Mouse (Mus musculus): ENCODE data around the gene Ddhd1. TPM values are rescaled to one million over a fixed set of nuclear protein-coding genes. Genes with fewer than 3 reads are reported as not detected.

Gene Ddhd1
- total RNA-seq, 1 experiment, result 12.4 TPM

DNA sequence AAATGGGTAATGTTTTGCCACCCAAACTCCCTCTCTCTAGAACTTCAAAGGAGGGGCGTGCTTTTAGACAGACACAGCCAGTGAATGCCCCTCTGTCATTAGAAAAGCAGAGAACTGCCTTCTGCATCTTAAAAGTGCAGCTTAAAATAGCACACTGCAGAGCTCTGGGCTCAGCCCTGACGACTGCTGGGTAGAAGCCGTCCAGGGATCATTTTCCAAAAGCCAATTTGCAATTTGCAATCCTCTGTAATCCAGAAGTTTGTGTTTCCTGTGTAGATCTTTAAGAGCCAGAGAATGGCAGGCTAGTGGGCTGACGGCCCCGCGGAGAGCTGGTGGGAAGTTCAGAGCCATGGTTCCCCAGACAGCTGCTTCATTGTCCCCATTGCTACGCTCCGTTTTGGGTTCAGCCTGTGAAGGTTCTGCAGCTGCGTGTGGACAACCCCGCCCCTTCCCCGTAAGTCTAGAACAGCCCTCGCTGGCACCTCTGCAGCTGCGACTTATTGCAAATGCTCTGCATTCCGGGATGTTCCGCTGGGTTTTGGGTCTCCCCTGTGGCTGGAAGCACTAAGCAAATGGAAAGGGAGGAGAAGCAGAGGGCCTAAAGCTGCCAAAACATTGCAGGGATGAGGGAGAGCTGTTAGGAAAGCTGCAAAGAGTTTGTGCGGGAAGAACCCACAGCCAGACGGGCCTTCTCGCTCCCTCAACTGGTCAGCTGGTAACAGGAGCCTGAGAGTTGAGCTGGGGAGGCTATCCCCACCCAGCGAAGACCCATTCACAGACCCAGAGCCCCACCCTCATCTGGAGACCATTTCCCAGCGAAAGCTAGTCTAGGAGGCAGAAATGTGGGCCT, 92.5 kb downstream of the Ddhd1 start:
- Histone ChIP-seq H3K27ac (ENCODE audit: insufficient read depth, low read depth, low read length, poor library complexity, severe bottlenecking) (no peak overlapping the region), H3K9me3 (ENCODE audit: control insufficient read depth, insufficient read depth, low read depth, low read length) (no peaks in the 10 kb centered on the region), H3K9ac (ENCODE audit: insufficient read depth, low read depth, low read length, poor library complexity, severe bottlenecking) (0 out of 2 replicates have a peak overlapping the region, but pooled peaks have one; percentile 10), H3K36me3 (ENCODE audit: control insufficient read depth, insufficient read depth, low read length, poor library complexity, severe bottlenecking) (no peaks in the 10 kb centered on the region), H3K4me3 (ENCODE audit: insufficient read depth in 1 of 2, low read depth in 1 of 2, low read length in 2 of 2, poor library complexity in 1 of 2, severe bottlenecking in 1 of 2) (peak overlapping the region; percentile 5 to 47; a peak in 3 of 4 replicates), H3K4me1 (ENCODE audit: control insufficient read depth in 2 of 2, insufficient read depth in 2 of 2, low read length in 2 of 2, poor library complexity in 1 of 2) (peaks cover 4 to 7% of the 10 kb centered on the region in 2 experiments; a peak in 1 of 4 replicates)
- TF ChIP-seq MAFK (IDR thresholded peaks at IDR 0.05; ENCODE audit: insufficient read depth, low read depth, low read length) (no peak), ZNF384 (IDR thresholded peaks at IDR 0.05; ENCODE audit: low read depth, low read length) (no peak), ZC3H11A (IDR thresholded peaks at IDR 0.05; ENCODE audit: borderline replicate concordance, low read depth, low read length) (no peak), HCFC1 (IDR thresholded peaks at IDR 0.05; ENCODE audit: borderline replicate concordance, insufficient read depth, low read length) (no peak), CHD2 (IDR thresholded peaks at IDR 0.05; ENCODE audit: low read depth, low read length) (no peak)
- DNase-seq (ENCODE audit: low read depth, low spot score), result no peak
- in situ Hi-C loops (cut with MboI; ENCODE audit: low sequenced_read_pairs in 2 of 2, unreplicated experiment in 2 of 2), result no loop called here

DNA sequence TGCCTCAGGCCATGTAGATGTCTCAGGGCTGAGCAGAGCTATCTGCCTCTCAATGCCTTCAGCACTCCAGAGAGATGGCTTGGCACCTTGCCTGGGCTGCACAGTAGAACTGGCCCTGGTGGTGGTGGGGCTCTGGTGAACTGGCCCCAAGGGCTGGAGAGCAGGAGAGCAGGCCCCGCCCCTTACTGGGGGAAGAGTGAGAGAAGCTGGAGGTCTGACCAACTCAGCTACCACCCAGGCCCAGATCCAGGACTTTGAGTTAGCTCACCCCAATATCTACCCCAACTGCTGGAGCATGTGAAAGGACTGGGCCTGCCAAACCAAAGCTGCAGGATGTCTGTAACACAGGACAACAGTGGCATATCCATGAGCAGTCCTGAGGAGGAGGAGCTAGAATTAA, 94.4 kb downstream of the Ddhd1 start:
- Histone ChIP-seq H3K4me1 (ENCODE audit: control insufficient read depth in 2 of 2, insufficient read depth in 2 of 2, low read length in 2 of 2, poor library complexity in 1 of 2) (peaks cover 6 to 13% of the 10 kb centered on the region in 2 experiments; a peak in 2 of 4 replicates), H3K36me3 (ENCODE audit: control insufficient read depth, insufficient read depth, low read length, poor library complexity, severe bottlenecking) (no peaks in the 10 kb centered on the region), H3K4me3 (ENCODE audit: insufficient read depth in 1 of 2, low read depth in 1 of 2, low read length in 2 of 2, poor library complexity in 1 of 2, severe bottlenecking in 1 of 2) (no peak overlapping the region), H3K27ac (ENCODE audit: insufficient read depth, low read depth, low read length, poor library complexity, severe bottlenecking) (no peak overlapping the region), H3K9ac (ENCODE audit: insufficient read depth, low read depth, low read length, poor library complexity, severe bottlenecking) (no peak overlapping the region), H3K9me3 (ENCODE audit: control insufficient read depth, insufficient read depth, low read depth, low read length) (no peaks in the 10 kb centered on the region)
- DNase-seq (ENCODE audit: low read depth, low spot score), result no peak
- TF ChIP-seq ZNF384 (IDR thresholded peaks at IDR 0.05; ENCODE audit: low read depth, low read length) (no peak), HCFC1 (IDR thresholded peaks at IDR 0.05; ENCODE audit: borderline replicate concordance, insufficient read depth, low read length) (no peak), ZC3H11A (IDR thresholded peaks at IDR 0.05; ENCODE audit: borderline replicate concordance, low read depth, low read length) (no peak), MAFK (IDR thresholded peaks at IDR 0.05; ENCODE audit: insufficient read depth, low read depth, low read length) (no peak), CHD2 (IDR thresholded peaks at IDR 0.05; ENCODE audit: low read depth, low read length) (no peak)
- in situ Hi-C loops (cut with MboI; ENCODE audit: low sequenced_read_pairs in 2 of 2, unreplicated experiment in 2 of 2), result no loop called here

DNA sequence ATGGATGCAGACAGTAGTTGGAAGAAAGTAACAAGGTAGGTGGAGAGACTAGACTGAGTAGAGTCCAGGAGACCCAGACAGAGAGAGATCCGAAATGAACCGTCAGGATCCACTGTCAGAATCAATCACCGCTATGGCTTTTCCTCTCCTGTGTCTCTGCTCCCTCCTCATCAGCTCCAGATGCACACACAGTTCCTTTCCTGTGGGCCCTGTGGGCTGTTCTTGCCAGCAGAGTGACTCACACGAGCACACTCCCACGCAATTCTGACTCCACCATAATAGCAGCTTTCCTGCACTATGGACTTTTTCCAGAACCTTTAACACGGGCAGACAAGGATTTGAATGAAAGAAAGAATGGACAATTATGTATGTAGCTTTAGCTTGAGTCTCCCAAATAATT, 96.3 kb downstream of the Ddhd1 start:
- Histone ChIP-seq H3K27ac (ENCODE audit: insufficient read depth, low read depth, low read length, poor library complexity, severe bottlenecking) (no peak overlapping the region), H3K9me3 (ENCODE audit: control insufficient read depth, insufficient read depth, low read depth, low read length) (no peaks in the 10 kb centered on the region), H3K36me3 (ENCODE audit: control insufficient read depth, insufficient read depth, low read length, poor library complexity, severe bottlenecking) (no peaks in the 10 kb centered on the region), H3K4me1 (ENCODE audit: control insufficient read depth in 2 of 2, insufficient read depth in 2 of 2, low read length in 2 of 2, poor library complexity in 1 of 2) (peaks cover 6 to 18% of the 10 kb centered on the region in 2 experiments; a peak in 2 of 4 replicates), H3K4me3 (ENCODE audit: insufficient read depth in 1 of 2, low read depth in 1 of 2, low read length in 2 of 2, poor library complexity in 1 of 2, severe bottlenecking in 1 of 2) (no peak overlapping the region), H3K9ac (ENCODE audit: insufficient read depth, low read depth, low read length, poor library complexity, severe bottlenecking) (no peak overlapping the region)
- in situ Hi-C loops (cut with MboI; ENCODE audit: low sequenced_read_pairs in 2 of 2, unreplicated experiment in 2 of 2), result no loop called here
- TF ChIP-seq ZNF384 (IDR thresholded peaks at IDR 0.05; ENCODE audit: low read depth, low read length) (no peak), ZC3H11A (IDR thresholded peaks at IDR 0.05; ENCODE audit: borderline replicate concordance, low read depth, low read length) (no peak), HCFC1 (IDR thresholded peaks at IDR 0.05; ENCODE audit: borderline replicate concordance, insufficient read depth, low read length) (no peak), CHD2 (IDR thresholded peaks at IDR 0.05; ENCODE audit: low read depth, low read length) (no peak), MAFK (IDR thresholded peaks at IDR 0.05; ENCODE audit: insufficient read depth, low read depth, low read length) (no peak)
- DNase-seq (ENCODE audit: low read depth, low spot score), result no peak

DNA sequence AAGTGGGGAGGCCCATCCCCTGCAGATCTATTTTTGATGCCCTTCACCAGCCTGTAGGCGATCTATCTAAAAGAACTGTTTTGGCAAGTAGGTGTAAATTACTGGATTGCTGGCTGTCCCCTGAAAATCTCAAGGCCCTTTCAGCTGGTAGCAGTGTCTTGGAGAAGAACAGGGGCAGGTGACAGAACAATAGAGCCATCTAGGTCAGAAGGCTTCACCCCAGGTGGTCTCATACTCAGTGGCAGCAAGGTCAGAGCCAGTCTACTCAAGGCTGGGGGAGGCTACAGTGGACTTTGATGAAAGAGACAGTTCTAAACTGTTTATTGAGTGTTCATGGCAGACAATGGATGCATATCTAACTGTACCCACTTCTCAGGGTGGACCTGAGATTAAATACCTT, 98.9 kb downstream of the Ddhd1 start:
- Histone ChIP-seq H3K27ac (ENCODE audit: insufficient read depth, low read depth, low read length, poor library complexity, severe bottlenecking) (no peak overlapping the region), H3K4me1 (ENCODE audit: control insufficient read depth in 2 of 2, insufficient read depth in 2 of 2, low read length in 2 of 2, poor library complexity in 1 of 2) (peaks cover 2 to 14% of the 10 kb centered on the region in 2 experiments; a peak in 2 of 4 replicates), H3K36me3 (ENCODE audit: control insufficient read depth, insufficient read depth, low read length, poor library complexity, severe bottlenecking) (no peaks in the 10 kb centered on the region), H3K9me3 (ENCODE audit: control insufficient read depth, insufficient read depth, low read depth, low read length) (no peaks in the 10 kb centered on the region), H3K9ac (ENCODE audit: insufficient read depth, low read depth, low read length, poor library complexity, severe bottlenecking) (no peak overlapping the region), H3K4me3 (ENCODE audit: insufficient read depth in 1 of 2, low read depth in 1 of 2, low read length in 2 of 2, poor library complexity in 1 of 2, severe bottlenecking in 1 of 2) (no peak overlapping the region)
- no peak for DNase-seq (ENCODE audit: low read depth, low spot score)
- TF ChIP-seq CHD2 (IDR thresholded peaks at IDR 0.05; ENCODE audit: low read depth, low read length) (no peak), HCFC1 (IDR thresholded peaks at IDR 0.05; ENCODE audit: borderline replicate concordance, insufficient read depth, low read length) (no peak), ZC3H11A (IDR thresholded peaks at IDR 0.05; ENCODE audit: borderline replicate concordance, low read depth, low read length) (no peak), ZNF384 (IDR thresholded peaks at IDR 0.05; ENCODE audit: low read depth, low read length) (no peak), MAFK (IDR thresholded peaks at IDR 0.05; ENCODE audit: insufficient read depth, low read depth, low read length) (no peak)
- in situ Hi-C loops (cut with MboI; ENCODE audit: low sequenced_read_pairs in 2 of 2, unreplicated experiment in 2 of 2), result no loop called here
